ENCODE assay signal across 23 mouse cellular contexts in genomic region chr16:46567446-46567845, GRCm38 (mm10).
DNase-seq lines count a peak whose midpoint lies in the region; ATAC-seq lines count a peak whose summit lies in the region.
"Had no signal": no experiment of that assay in that cellular context is flagged by ENCODE, and none has a peak within 500 bp of the region (broad histone marks: within the 10 kb centered on the region; RNA-seq: fewer than 3 reads in every experiment).

No protein-coding gene starts in this region.

- H3K27me3 ChIP-seq in forebrain, embryonic 14.5 days (replicated peaks; ENCODE audit: control insufficient read depth, insufficient read depth, low read length): no peaks in the 10 kb centered on the region
- no peaks in the 10 kb centered on the region for H3K27me3 ChIP-seq in forebrain, embryonic 10.5 days (ENCODE audit: poor library complexity, severe bottlenecking)
- H3K27me3 ChIP-seq: heart, embryonic 12.5 days had no signal

- no peak for ATAC-seq in forebrain, embryonic 14.5 days
- no peak for ATAC-seq in erythroid progenitor cell, adult 5-6 weeks (replicated peaks; ENCODE audit: low FRiP score, poor library complexity, severe bottlenecking)
- ATAC-seq: activated CD4-positive, CD25-positive, alpha-beta regulatory T cell, adult 4 months; intestine, postnatal 0 days; midbrain, embryonic 16.5 days; Patski had no signal

- H3K36me3 ChIP-seq in forebrain, embryonic 14.5 days (ENCODE audit: control insufficient read depth, insufficient read depth, low read length): no peaks in the 10 kb centered on the region
- no peaks in the 10 kb centered on the region for H3K36me3 ChIP-seq in forebrain, embryonic 10.5 days (replicated peaks)
- H3K36me3 ChIP-seq: heart, embryonic 12.5 days; hindbrain, embryonic 10.5 days; limb, embryonic 10.5 days had no signal

- H3K9ac ChIP-seq in forebrain, embryonic 14.5 days (ENCODE audit: low read length): no peak overlapping the region
- H3K9ac ChIP-seq: heart, embryonic 12.5 days had no signal

- H3K27ac ChIP-seq in forebrain, embryonic 14.5 days (ENCODE audit: low read depth, low read length): no peak overlapping the region
- no peak overlapping the region for H3K27ac ChIP-seq in forebrain, embryonic 10.5 days
- H3K27ac ChIP-seq: gastrocnemius, adult 2 months; hindbrain, embryonic 10.5 days; limb, embryonic 10.5 days; macrophage had no signal

- no peaks in the 10 kb centered on the region for H3K9me3 ChIP-seq in forebrain, embryonic 14.5 days (replicated peaks; ENCODE audit: control insufficient read depth, low read length)
- H3K9me3 ChIP-seq in forebrain, embryonic 10.5 days: no peaks in the 10 kb centered on the region
- H3K9me3 ChIP-seq: heart, embryonic 12.5 days; hindbrain, embryonic 10.5 days; limb, embryonic 10.5 days had no signal

- H3K4me2 ChIP-seq in forebrain, embryonic 14.5 days (ENCODE audit: low read length): no peak overlapping the region
- H3K4me2 ChIP-seq: heart, embryonic 12.5 days had no signal

- H3K4me1 ChIP-seq in forebrain, embryonic 14.5 days (ENCODE audit: control insufficient read depth, insufficient read depth, low read length): no peaks in the 10 kb centered on the region
- no peaks in the 10 kb centered on the region for H3K4me1 ChIP-seq in forebrain, embryonic 10.5 days
- H3K4me1 ChIP-seq: heart, embryonic 12.5 days; hindbrain, embryonic 10.5 days; limb, embryonic 10.5 days had no signal

- WGBS in forebrain, embryonic 14.5 days: 61% methylated on average over 1 of the region's 1 CpGs
- 92% methylated on average over 1 of the region's 1 CpGs for WGBS in forebrain, embryonic 10.5 days

- peak; percentile 11 for DNase-seq in forebrain, embryonic 14.5 days (ENCODE audit: low spot score)
- no peak for DNase-seq in forebrain, embryonic 10.5 days (ENCODE audit: extremely low spot score, low spot score)
- peak; percentile 31 for DNase-seq in ES-CJ7 (ENCODE audit: low read depth, low spot score)
- DNase-seq in cerebellum, adult 11 months: peak; percentile 27
- peak; percentile 70 for DNase-seq in cerebellum, adult 9-11 months
- no peak for DNase-seq in adrenal gland, adult 8-10 months
- no peak for DNase-seq in gastrocnemius, postnatal 10 days
- DNase-seq: adrenal gland, postnatal 10 days; gastrocnemius, adult 2 months; heart, postnatal 10 days; kidney, postnatal 36 days; right cerebral cortex, adult 18-20 months; right cerebral cortex, postnatal 4 days; thymus, postnatal 25 days had no signal

- no peak overlapping the region for H3K4me3 ChIP-seq in forebrain, embryonic 14.5 days (ENCODE audit: low read depth, low read length)
- no peak overlapping the region for H3K4me3 ChIP-seq in forebrain, embryonic 10.5 days
- H3K4me3 ChIP-seq: gastrocnemius, adult 2 months; heart, embryonic 12.5 days; hindbrain, embryonic 10.5 days; limb, embryonic 10.5 days had no signal

Comparison
In these comparisons a context has a peak if more than half of its experiments do, and no peak if none do; other contexts are left out.
1. DNase-seq: peak in forebrain, embryonic 14.5 days (single experiment), ES-CJ7 (single experiment), cerebellum, adult 11 months (single experiment) and cerebellum, adult 9-11 months (single experiment); none in forebrain, embryonic 10.5 days (single experiment), adrenal gland, adult 8-10 months (single experiment) and gastrocnemius, postnatal 10 days (single experiment).